Mouse (Mus musculus) testis, adult 2 months (tissue): Measurements from ENCODE around the gene Sars2.

ENCODE experiments used
- CTCF ChIP-seq: fragments of 200-500 bp; IDR thresholded peaks from 2 replicates; pipeline ENCODE4 v1.5.1; 2012; ENCODE audit warnings: low read depth, mild to moderate bottlenecking, inconsistent platforms, low read length, moderate library complexity; ENCODE audit not compliant: control insufficient read depth, insufficient read depth, insufficient replicate concordance
- POLR2A ChIP-seq: fragments of 200-500 bp; IDR thresholded peaks from 2 replicates; pipeline ENCODE4 v1.6.1; 2012; ENCODE audit warnings: low read depth, mild to moderate bottlenecking, inconsistent platforms, low read length, moderate library complexity; ENCODE audit not compliant: control insufficient read depth

- TF ChIP-seq CTCF (no peak), POLR2A (no peak)
Observed at GRCm38 (mm10) chr7:28801451-28801850, 59.7 kb downstream of the Sars2 start.
